Mouse (Mus musculus) right cerebral cortex, postnatal 4 days (tissue): ENCODE data around the gene Opn1sw.

Source experiments
- DNase-seq: peaks from one replicate; pipeline ENCODE4 v3.0.0-alpha.2; 2022

The Opn1sw gene

GRCm38 (mm10) chr6:29326961-29327360 is 61.3 kb downstream of the Opn1sw start:
- DNase-seq: no peak
